In genomic region chr15:67845707-67846106, GRCm38 (mm10) we compare ENCODE assay signal across 25 mouse cellular contexts.
"Had no signal": no experiment of that assay in that cellular context is flagged by ENCODE, and none has a peak within 500 bp of the region (broad histone marks: within the 10 kb centered on the region; RNA-seq: fewer than 3 reads in every experiment).

No protein-coding gene starts in this region.

- H3K4me2 ChIP-seq: embryonic facial prominence, embryonic 12.5 days; embryonic facial prominence, embryonic 13.5 days; embryonic facial prominence, embryonic 15.5 days; forebrain, embryonic 12.5 days; forebrain, embryonic 13.5 days; forebrain, embryonic 15.5 days had no signal

- H3K36me3 ChIP-seq: embryonic facial prominence, embryonic 10.5 days; embryonic facial prominence, embryonic 12.5 days; embryonic facial prominence, embryonic 13.5 days; embryonic facial prominence, embryonic 15.5 days; forebrain, embryonic 10.5 days; forebrain, embryonic 12.5 days; forebrain, embryonic 15.5 days had no signal

- H3K4me3 ChIP-seq: embryonic facial prominence, embryonic 10.5 days; embryonic facial prominence, embryonic 12.5 days; embryonic facial prominence, embryonic 13.5 days; embryonic facial prominence, embryonic 15.5 days; erythroblast, embryonic 14.5 days; forebrain, embryonic 10.5 days; forebrain, embryonic 12.5 days; forebrain, embryonic 13.5 days; forebrain, embryonic 15.5 days; gastrocnemius, adult 2 months; heart, adult 2 months had no signal

- DNase-seq: cerebellum, adult 9-10 months; cerebellum, adult 9-11 months; cerebellum, postnatal 10 days; cerebellum, postnatal 14 days; cerebellum, postnatal 25 days; cerebellum, postnatal 36 days; embryo, embryonic 11 days; forebrain, postnatal 0 days; gastrocnemius, adult 2 months; gastrocnemius, postnatal 10 days; gastrocnemius, postnatal 14 days; gastrocnemius, postnatal 25 days; gastrocnemius, postnatal 36 days; heart, adult 11 months; heart, adult 18-20 months; heart, adult 2 months had no signal

- H3K27me3 ChIP-seq: embryonic facial prominence, embryonic 12.5 days; embryonic facial prominence, embryonic 13.5 days; embryonic facial prominence, embryonic 15.5 days; forebrain, embryonic 12.5 days; forebrain, embryonic 13.5 days; forebrain, embryonic 15.5 days had no signal
